Mouse (Mus musculus) forebrain, embryonic 14.5 days (tissue): Measurements from ENCODE around the gene Tmc6. TPM values are rescaled to one million over a fixed set of nuclear protein-coding genes. Genes with fewer than 3 reads are reported as not detected.
A peak's percentile ranks its signal among the peaks of the same experiment; 100 is the strongest.
"Not testable (repeated sequence)": the region's sequence is repeated elsewhere in the genome, so short reads cannot be mapped to it uniquely, and the experiment has no call there.

ENCODE experiments used
- ATAC-seq: fragments of 200-750 bp; cut with Nextera tagmentation; 2 replicates; pipeline ENCODE4 v1.8.0; 2017; ENCODE audit warnings: mild to moderate bottlenecking, moderate library complexity
- DNase-seq: peaks from one replicate; pipeline ENCODE4 v3.0.0-alpha.2; 2015; ENCODE audit warnings: low spot score
- H3K27ac ChIP-seq: fragments of 300-500 bp; sonication (generic); 2 replicates; pipeline ENCODE4 v1.5.1; 2014; ENCODE audit warnings: low read depth, mild to moderate bottlenecking, control low read depth, low read length, moderate library complexity
- H3K27me3 ChIP-seq: fragments of 300-500 bp; sonication (generic); replicated peaks from 2 replicates; pipeline ENCODE4 v1.6.1; 2014; ENCODE audit warnings: low read length, control low read depth, mixed read lengths; ENCODE audit not compliant: control insufficient read depth, insufficient read depth
- H3K36me3 ChIP-seq: fragments of 300-500 bp; sonication (generic); 2 replicates; pipeline ENCODE4 v1.6.1; 2014; ENCODE audit warnings: low read length, control low read depth; ENCODE audit not compliant: control insufficient read depth, insufficient read depth
- H3K4me1 ChIP-seq: fragments of 300-500 bp; sonication (generic); 2 replicates; pipeline ENCODE4 v1.6.1; 2014; ENCODE audit warnings: antibody characterized with exemption, low read length, control low read depth; ENCODE audit not compliant: control insufficient read depth, insufficient read depth
- H3K4me2 ChIP-seq: fragments of 300-500 bp; sonication (generic); 2 replicates; pipeline ENCODE4 v1.6.1; 2014; ENCODE audit warnings: mild to moderate bottlenecking, control low read depth, low read length
- H3K4me3 ChIP-seq: fragments of 300-500 bp; sonication (generic); 2 replicates; pipeline ENCODE4 v1.5.1; 2014; ENCODE audit warnings: low read depth, low read length, control low read depth
- H3K9ac ChIP-seq: fragments of 300-500 bp; sonication (generic); 2 replicates; pipeline ENCODE4 v1.6.1; 2014; ENCODE audit warnings: mild to moderate bottlenecking, low read length, control low read depth, moderate library complexity
- H3K9me3 ChIP-seq: fragments of 300-500 bp; sonication (generic); replicated peaks from 2 replicates; pipeline ENCODE4 v1.6.1; 2016; ENCODE audit warnings: low read length, control low read depth, mixed read lengths; ENCODE audit not compliant: control insufficient read depth
- whole genome bisulfite sequencing: fragments of 180-500 bp; shearing (Covaris S2); extraction: QIAGEN DNeasy Blood & Tissue Kit; methylation state at CpG from one replicate; pipeline ENCODE4 v1.1.7; 2014; 5-methylcytosine and 5-hydroxymethylcytosine counted together
- polyA plus RNA-seq: library from polyadenylated mRNA; unstranded; fragments of >200 nt; fragmentation: Nextera tagmentation; extraction: Ambion mirVana; gene quantifications from 2 replicates; pipeline ENCODE4 v1.2.1, GENCODE M21; 2014

Gene Tmc6
- polyA plus RNA-seq, 1 experiment from 2014 or later = 2.6 TPM

- H3K36me3 ChIP-seq = peaks cover 56% of the 10 kb centered on the region
- not testable (repeated sequence) for ATAC-seq, H3K27ac ChIP-seq, H3K27me3 ChIP-seq, H3K4me1 ChIP-seq, H3K4me2 ChIP-seq, H3K9ac ChIP-seq, DNase-seq, H3K4me3 ChIP-seq, H3K9me3 ChIP-seq
- WGBS = 87% methylated on average over 9 of the region's 9 CpGs
Measured at GRCm38 (mm10) chr11:117815850-117816249, 33.9 kb upstream of the Tmc6 start.

- H3K27me3 ChIP-seq = no peaks in the 10 kb centered on the region
- no peak overlapping the region for H3K4me3 ChIP-seq
- DNase-seq (no peak), ATAC-seq (no peak)
- H3K36me3 ChIP-seq = peaks cover 49% of the 10 kb centered on the region
- H3K4me2 ChIP-seq = no peak overlapping the region
- no peak overlapping the region for H3K9ac ChIP-seq
- peaks cover 10% of the 10 kb centered on the region for H3K4me1 ChIP-seq
- WGBS = 91% methylated on average over 6 of the region's 6 CpGs
- H3K9me3 ChIP-seq = no peaks in the 10 kb centered on the region
- H3K27ac ChIP-seq = no peak overlapping the region
Measured at GRCm38 (mm10) chr11:117814704-117815366, 32.8 kb upstream of the Tmc6 start.

- Histone ChIP-seq H3K9ac (no peak overlapping the region), H3K27ac (no peak overlapping the region), H3K4me3 (no peak overlapping the region), H3K9me3 (no peaks in the 10 kb centered on the region), H3K4me2 (no peak overlapping the region), H3K27me3 (no peaks in the 10 kb centered on the region), H3K36me3 (peaks cover 42% of the 10 kb centered on the region), H3K4me1 (peaks cover 15% of the 10 kb centered on the region)
- no peak for DNase-seq
- WGBS = 85% methylated on average over 5 of the region's 5 CpGs
- ATAC-seq = no peak
Measured at GRCm38 (mm10) chr11:117813867-117814266, 31.9 kb upstream of the Tmc6 start.

GRCm38 (mm10) chr11:117810401-117811046, 28.5 kb upstream of the Tmc6 start:
- DNase-seq (peak; percentile 83), ATAC-seq (peak; percentile 86)
- H3K27ac ChIP-seq = 0 out of 2 replicates have a peak overlapping the region, but pooled peaks have one; percentile 18
- H3K9ac ChIP-seq = peak overlapping the region; percentile 61
- WGBS = under 1% methylated on average over 21 of the region's 21 CpGs
- peak overlapping the region; percentile 54 for H3K4me3 ChIP-seq
- no peaks in the 10 kb centered on the region for H3K9me3 ChIP-seq
- H3K4me2 ChIP-seq = peak overlapping the region; percentile 98
- H3K4me1 ChIP-seq = peaks cover 15% of the 10 kb centered on the region
- no peaks in the 10 kb centered on the region for H3K27me3 ChIP-seq
- peaks cover 26% of the 10 kb centered on the region for H3K36me3 ChIP-seq

GRCm38 (mm10) chr11:117809407-117810311, 27.7 kb upstream of the Tmc6 start, which contains the start of the genes Gm20708 and Syngr2:
TSS of gene Gm20708 (plus strand) at chr11:117809668.
TSS of gene Syngr2 (plus strand) at chr11:117809668.
- Histone ChIP-seq H3K4me3 (peak within 1 kb of the TSS; percentile 54), H3K9ac (peak within 1 kb of the TSS; percentile 61), H3K27me3 (no peaks in the 10 kb centered on the region), H3K36me3 (peaks cover 19% of the 10 kb centered on the region), H3K4me2 (peak within 1 kb of the TSS; percentile 98), H3K9me3 (no peaks in the 10 kb centered on the region), H3K4me1 (peaks cover 15% of the 10 kb centered on the region), H3K27ac (0 out of 2 replicates have a peak within 1 kb of the TSS, but pooled peaks have one; percentile 18)
- peak; percentile 77 for DNase-seq
- ATAC-seq = peak; percentile 59; the same call in 1 of the 2 replicates
- WGBS = under 1% methylated on average over 65 of the region's 75 CpGs

GRCm38 (mm10) chr11:117806781-117807180, 24.8 kb upstream of the Tmc6 start:
- DNase-seq (no peak), ATAC-seq (no peak)
- H3K4me3 ChIP-seq = no peak overlapping the region

GRCm38 (mm10) chr11:117803166-117803688, 21.2 kb upstream of the Tmc6 start:
- no peak overlapping the region for H3K4me3 ChIP-seq
- H3K36me3 ChIP-seq = no peaks in the 10 kb centered on the region
- DNase-seq (no peak), ATAC-seq (no peak)
- H3K27me3 ChIP-seq = no peaks in the 10 kb centered on the region
- no peak overlapping the region for H3K9ac ChIP-seq
- no peak overlapping the region for H3K27ac ChIP-seq
- 94% methylated on average over 3 of the region's 3 CpGs for WGBS
- H3K9me3 ChIP-seq = no peaks in the 10 kb centered on the region
- H3K4me1 ChIP-seq = no peaks in the 10 kb centered on the region
- no peak overlapping the region for H3K4me2 ChIP-seq

More at GRCm38 (mm10) chr11:117806781-117807180, 24.8 kb upstream of the Tmc6 start:
- peaks cover 15% of the 10 kb centered on the region for H3K4me1 ChIP-seq
- H3K9me3 ChIP-seq = no peaks in the 10 kb centered on the region
- H3K36me3 ChIP-seq = no peaks in the 10 kb centered on the region
- H3K9ac ChIP-seq = no peak overlapping the region
- no peak overlapping the region for H3K27ac ChIP-seq
- WGBS = 93% methylated on average over 6 of the region's 6 CpGs
- no peaks in the 10 kb centered on the region for H3K27me3 ChIP-seq
- no peak overlapping the region for H3K4me2 ChIP-seq

- Histone ChIP-seq H3K9ac (no peak overlapping the region), H3K4me2 (no peak overlapping the region), H3K36me3 (no peaks in the 10 kb centered on the region), H3K27me3 (no peaks in the 10 kb centered on the region), H3K4me1 (no peaks in the 10 kb centered on the region), H3K9me3 (no peaks in the 10 kb centered on the region), H3K4me3 (no peak overlapping the region), H3K27ac (no peak overlapping the region)
- WGBS = 77% methylated on average over 7 of the region's 7 CpGs
- DNase-seq = no peak
- ATAC-seq = no peak
Measured at GRCm38 (mm10) chr11:117801650-117802049, 19.7 kb upstream of the Tmc6 start.
